Mouse (Mus musculus): ENCODE results near the gene Mettl16.
A peak's percentile ranks its signal among the peaks of the same experiment; 100 is the strongest.

Mettl16 gene

DNA sequence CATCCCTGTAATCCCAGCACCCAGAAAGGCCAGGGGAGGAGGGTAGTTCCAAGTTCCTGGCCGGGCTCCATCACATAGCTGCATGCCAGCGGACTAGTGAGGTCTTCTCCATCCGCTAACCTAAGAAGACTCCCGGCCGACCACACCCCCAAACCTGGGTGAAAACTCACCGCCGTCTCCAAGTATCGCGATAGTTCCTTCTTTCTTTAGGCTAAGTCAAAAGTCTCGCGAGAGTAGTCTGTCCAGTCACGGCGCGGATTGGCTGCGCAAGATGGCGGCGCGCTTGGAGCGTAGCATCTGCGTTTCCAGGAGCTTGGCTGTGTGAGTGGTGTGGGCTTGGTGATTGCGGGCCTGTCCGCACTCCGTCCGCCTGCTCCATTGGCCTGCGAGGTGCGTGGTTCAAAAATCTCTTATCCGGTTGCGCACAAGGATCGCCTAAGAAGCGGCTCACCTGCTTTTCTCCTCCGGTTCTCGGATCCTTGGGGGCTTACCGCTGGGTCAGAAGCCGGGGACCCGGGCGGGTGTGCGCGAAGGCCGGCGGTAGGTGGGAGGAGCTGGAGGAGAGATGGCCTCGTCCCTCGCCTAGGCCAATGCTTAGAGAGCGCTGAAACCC is at the start of gene Mettl16:
Gene Mettl16 (plus strand): TSS at position 236 of the 613 bp plus-strand sequence.
- peak; percentile 89 for DNase-seq (ENCODE audit: low spot score)

DNA sequence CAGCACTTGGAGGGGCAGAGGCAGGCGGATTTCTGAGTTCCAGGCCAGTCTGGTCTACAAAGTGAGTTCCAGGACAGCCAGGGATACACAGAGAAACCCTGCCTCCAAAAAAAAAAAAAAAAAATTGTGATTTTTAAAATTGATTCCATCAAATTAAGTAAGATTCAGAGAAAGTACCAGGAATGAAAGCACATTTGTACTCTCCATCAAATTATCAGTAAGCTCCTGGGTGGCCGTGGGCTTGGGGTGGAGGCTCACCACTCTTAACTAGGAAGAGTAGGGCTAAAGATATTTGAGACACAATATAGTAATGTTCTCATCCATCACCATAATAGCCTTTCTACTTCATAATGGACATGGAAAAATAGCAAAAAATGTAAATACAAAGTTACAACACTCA is 49.5 kb upstream of the Mettl16 start:
- DNase-seq (ENCODE audit: low spot score): no peak

- no peak for DNase-seq (ENCODE audit: low spot score)
Observed at GRCm38 (mm10) chr11:74721971-74722370, 48.7 kb upstream of the Mettl16 start.

GRCm38 (mm10) chr11:74723357-74724234 is 47.0 kb upstream of the Mettl16 start:
- DNase-seq (ENCODE audit: low spot score): peak; percentile 86

DNA sequence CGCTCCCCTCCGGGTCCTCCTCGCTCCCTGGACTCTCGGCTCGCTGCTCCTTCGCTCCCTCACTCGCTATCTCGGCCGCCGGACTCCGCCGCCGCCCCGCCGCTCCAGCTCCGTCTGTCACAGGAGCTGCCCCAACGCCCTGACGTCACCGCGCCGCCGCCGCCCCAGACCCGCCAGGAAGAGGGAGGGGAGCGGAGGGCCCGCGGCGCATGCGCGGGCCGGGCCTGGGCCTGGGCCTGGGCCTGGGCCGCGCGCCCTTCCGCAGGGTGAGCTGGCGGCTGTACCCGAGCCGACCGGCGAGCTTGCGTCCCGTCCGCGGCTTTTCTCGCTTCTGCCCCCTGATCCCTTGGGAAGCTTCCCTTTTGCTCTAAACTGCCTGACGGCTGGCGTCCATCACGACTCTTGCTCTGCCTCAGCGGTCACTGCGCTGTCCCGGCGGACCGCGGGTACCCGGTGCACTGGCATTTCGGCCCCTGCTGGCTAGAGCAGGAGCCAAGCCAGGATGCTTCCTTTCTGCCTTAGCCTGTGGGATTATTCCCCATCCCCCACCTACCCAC is 46.3 kb upstream of the Mettl16 start, which contains the start of gene Pafah1b1:
Gene Pafah1b1 (minus strand): TSS at position 436 of the 557 bp plus-strand sequence.
- peak; percentile 97 for DNase-seq (ENCODE audit: low spot score)

DNA sequence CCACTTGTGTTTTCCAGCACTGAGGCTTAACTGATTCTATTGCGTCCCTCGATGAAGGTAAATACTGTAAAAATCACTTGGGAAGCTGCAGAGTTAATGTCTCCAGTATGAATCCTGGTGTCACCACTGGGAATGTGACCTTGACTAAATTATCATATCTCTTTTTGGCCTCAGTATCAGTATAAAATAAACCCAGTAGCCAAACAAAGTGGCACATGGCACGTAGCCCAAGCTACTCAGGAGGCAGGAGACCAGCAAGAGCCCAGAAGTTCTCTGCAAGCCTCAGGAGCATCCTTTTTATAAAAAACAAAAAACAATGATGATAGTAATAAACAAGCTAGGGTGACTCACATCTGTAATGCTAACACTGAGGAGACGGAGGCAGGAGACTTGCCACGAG is 45.4 kb upstream of the Mettl16 start:
- peak; percentile 13 for DNase-seq (ENCODE audit: low spot score)

- no peak for DNase-seq (ENCODE audit: low spot score)
Observed at GRCm38 (mm10) chr11:74734917-74735316, 35.7 kb upstream of the Mettl16 start.

DNA sequence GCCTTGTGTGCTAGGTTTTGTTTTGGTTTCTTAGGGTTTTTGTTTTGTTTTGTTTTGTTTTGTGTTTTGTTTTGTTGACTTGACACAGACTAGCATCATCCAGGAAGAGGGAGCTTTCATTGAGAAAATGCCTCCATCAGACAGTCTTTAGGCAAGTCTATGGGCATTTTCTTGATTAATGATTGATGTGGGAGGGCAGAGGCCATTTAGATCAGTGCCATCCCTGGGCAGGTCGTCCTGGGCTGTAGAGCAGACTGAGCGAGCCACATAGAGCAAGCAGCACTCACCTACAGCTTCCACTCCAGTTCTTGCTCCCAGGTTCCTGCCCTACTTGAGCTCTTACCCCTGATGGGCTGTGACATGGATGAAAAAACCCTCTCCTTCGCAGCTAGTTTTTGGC is 32.8 kb upstream of the Mettl16 start:
- no peak for DNase-seq (ENCODE audit: low spot score)

DNA sequence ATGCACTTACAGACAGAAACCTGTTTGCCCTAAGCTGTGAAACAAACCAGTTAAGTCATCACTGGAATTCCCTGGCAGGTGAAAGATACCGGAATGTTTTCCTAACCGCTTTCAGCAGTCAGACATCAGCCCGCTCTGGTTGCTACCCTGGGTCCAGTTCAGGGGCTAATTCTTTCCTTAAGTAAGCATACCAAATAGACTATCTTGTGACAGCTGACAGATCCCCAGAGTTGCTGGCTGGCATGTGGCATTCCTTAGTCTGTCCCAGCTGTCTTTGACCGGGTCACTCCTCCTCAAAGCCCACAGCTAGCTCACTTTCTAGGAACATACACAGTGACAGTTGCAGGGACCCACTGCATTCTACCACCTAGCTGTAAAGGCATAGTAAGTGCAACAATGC is 22.6 kb upstream of the Mettl16 start:
- no peak for DNase-seq (ENCODE audit: low spot score)

- no peak for DNase-seq (ENCODE audit: low spot score)
Observed at GRCm38 (mm10) chr11:74749241-74749640, 21.4 kb upstream of the Mettl16 start.

DNA sequence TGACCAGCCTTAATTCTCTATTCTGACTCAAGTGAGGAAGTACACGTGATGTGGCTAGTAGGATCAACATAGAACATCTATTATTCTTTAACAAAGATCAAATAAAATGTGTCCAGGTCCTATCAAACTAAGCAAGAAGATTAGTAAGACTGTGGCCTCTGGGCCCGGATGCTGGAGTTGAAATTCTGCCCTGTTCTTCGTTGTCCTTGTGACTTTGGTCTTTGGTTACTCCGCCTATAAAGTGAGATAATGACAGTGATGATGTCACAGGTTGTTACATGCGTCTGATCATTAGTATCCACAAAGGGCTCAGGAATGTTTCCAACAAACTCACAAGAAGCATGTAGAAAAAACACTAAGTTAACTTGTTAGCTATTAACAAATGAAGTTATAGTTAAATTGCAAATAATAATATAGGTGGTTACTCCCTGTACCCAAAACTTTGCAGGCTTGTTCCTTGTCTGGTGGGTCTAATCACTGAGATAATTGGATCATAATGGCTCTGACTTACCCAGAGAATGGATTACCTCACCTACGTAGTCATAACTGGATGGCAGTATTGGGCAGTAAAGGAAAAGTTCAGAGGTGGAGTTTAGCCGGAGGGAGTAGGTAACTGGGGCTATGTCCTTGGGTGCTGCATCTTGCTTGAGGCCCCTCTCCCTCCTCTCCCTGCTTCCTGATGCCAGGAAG is 19.8 kb upstream of the Mettl16 start:
- no peak for DNase-seq (ENCODE audit: low spot score)

DNA sequence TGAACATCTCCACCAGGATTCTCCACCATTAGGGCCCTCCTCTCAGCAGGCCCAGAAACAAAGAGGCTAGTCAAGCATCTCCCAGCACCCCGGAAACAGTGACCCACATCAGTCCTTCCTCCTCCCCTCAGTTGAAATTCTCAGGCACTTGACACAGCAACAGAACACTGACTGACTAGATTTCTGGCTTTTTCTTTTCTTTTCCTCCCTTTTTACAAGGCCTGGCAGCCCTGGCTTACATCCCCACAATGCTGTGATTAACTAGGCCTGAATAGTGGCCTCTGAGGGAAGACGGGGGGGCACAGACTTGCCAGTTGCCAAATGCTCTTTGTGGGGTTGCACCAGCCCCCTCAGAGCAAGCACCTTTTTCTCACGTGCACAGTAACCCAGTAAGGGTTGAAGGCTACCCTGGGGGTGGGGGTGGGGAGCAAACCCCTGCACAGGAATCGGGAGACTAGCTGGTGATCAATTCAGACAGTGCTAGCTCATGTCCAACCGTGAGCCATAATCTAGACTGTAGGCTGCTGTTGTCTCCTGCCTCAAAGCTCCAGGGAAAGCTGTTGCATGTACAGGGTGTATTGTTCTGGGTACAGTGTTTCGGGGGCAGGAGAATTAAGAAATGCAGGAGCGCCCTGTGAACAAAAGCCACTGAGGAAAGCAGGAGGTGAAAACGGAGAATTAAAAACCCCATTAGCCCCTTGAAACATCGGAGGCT is 19.1 kb upstream of the Mettl16 start:
- no peak for DNase-seq (ENCODE audit: low spot score)

DNA sequence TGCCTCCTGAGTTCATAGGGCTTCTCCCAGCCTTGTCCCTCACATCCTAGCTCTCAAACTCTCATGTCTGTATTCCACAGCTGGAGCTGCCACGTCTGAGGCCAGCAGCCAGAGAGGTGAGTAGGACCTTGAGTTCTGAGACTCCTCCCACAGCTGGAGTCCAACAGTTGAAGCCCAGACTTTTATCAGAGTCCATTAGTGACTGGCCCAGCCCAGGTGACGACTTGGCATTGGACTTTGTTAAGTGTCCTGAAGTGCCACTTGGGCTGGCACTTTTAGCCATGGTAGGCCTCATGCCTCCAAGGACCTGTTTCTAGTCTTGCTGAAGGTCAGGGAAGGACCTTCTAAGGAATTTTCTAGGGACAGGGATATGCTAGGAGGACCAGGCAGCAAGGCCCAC is 14.0 kb upstream of the Mettl16 start:
- no peak for DNase-seq (ENCODE audit: low spot score)

DNA sequence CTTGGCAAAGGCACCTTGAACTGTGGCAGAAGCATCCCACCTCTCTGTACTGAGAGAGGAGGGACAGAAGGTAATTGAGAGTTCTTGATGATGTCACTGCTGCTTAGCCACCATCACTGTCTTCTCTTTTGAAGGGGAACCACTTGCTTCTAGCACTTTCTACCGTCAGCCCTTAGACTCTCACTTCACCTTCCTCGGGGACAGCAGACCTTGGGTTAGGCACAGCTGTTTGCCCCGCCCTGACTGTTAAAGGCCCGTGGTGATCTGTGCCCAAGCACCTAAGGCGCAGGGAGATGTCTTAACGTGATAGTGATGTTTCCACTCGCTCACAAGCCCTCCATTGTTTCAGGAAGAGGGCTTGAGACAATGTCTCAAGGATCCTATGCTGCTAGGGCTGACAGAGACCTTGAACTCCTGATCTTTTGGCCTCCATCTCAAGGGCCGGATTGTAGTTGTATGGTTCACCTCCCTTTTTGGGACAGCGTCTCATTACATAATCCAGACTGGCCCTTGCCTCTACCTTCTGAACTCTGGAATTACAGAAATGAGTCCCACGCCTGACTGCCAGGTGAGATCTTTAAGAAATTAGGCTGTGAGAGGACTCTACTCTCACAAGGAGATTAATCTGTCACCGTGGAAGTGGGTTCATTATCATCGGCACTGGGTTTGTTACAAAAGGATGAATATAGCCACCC is 9.5 kb upstream of the Mettl16 start:
- DNase-seq (ENCODE audit: low spot score): no peak

DNA sequence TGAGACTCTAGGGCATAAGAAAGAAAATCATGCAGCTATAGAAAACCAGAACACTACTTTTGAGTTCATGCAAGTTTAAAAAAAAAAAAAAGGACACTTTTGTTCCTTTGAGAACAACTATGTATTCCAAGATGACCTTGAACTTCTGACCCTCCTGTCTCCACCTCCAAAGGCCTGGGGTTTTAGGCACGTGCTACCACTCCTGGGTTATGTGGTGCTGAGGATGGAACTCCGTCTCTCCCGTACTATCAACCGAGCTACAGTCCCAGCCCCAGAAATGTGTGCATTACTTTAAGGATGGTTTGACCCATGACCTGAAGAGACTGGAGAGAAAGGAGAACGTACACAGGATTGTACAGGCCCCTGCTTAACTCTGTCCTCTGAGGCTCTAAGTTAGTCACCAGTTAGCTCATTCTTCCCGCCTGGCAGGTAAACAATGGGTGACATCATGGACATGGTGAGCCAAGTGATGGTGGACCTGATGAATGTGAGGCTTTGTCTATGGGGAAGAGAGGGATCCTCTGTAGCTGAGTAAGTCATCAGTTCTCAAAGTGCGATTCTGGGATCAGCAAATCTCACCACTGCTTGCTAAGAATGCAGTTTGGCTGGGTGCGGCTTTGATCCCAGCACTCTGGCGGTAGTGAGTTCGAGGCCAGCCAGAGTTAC is 6.5 kb upstream of the Mettl16 start:
- DNase-seq (ENCODE audit: low spot score): no peak

DNA sequence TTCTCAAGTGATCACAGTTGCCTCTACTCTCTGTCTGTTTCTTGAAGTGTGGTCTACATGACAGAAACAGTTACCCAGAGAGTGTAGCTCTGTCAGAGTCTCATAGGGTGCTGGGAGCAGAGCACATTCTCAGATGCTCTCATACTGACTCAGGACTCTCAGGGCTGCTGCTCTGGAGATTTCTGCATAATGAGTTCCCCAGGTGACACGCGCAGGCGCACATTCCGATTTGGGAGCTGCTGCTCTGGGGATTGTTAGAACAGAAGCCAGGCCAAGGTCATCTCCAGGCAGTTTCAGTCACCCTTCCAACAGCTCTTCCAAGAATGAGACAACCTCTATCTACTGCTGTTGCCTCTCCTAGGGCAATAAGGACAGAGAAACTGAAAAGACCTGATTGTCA is 3.2 kb upstream of the Mettl16 start:
- DNase-seq (ENCODE audit: low spot score): no peak

DNA sequence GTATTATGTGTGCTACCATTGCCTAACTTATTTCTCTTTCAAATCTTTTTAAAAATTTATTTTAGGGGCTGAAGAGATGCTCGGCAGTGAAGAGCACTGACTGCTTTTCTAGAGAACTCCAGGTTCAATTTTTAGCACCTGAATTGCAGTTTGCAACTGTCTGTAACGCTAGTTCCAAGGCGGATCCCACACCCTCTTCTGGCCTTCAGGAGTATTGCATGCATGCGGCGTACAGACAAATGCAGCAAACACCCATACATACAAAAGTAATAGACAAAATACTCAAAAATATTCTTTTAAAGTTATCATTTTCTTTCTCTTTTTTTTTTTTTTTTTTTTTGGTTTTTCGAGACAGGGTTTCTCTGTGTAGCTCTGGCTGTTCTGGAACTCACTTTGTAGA is 2.6 kb upstream of the Mettl16 start:
- DNase-seq (ENCODE audit: low spot score): peak; percentile 11

- no peak for DNase-seq (ENCODE audit: low spot score)
Observed at GRCm38 (mm10) chr11:74770037-74770436, 593 bp upstream of the Mettl16 start.

- DNase-seq (ENCODE audit: low spot score): no peak
Observed at GRCm38 (mm10) chr11:74771234-74771633, 604 bp downstream of the Mettl16 start.

DNA sequence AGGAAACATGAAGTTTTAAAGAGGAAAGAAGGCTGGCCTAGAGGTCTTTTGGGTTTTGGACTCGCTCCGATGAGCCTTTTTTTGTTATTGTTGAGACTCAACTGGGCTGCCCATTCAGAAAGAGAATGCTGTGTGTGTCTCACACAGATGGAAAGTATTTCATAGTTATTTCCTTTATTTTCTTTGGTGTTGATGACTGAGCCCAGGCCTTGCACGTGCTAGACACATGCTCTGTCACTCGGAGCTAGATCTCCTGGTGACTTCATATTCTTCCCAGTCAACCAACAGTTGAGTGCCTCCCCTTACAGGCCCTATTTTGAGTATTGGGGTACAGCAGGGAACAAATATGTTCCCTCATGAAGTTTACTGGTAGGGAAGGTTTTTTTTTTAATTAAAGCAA is 1.0 kb downstream of the Mettl16 start:
- no peak for DNase-seq (ENCODE audit: low spot score)

- DNase-seq (ENCODE audit: low spot score): no peak
Observed at GRCm38 (mm10) chr11:74772386-74772785, 1.8 kb downstream of the Mettl16 start.

Data from ovary, postnatal 36 days (tissue).